Mouse (Mus musculus): ENCODE data around the gene Zswim9. TPM values are rescaled to one million over a fixed set of nuclear protein-coding genes. Genes with fewer than 3 reads are reported as not detected.

Gene Zswim9
- polyA plus RNA-seq, 1 experiment from 2014 or later: 9.3 TPM

GRCm38 (mm10) chr7:13263851-13264250, 14.7 kb downstream of the Zswim9 start:
- Histone ChIP-seq H3K27me3 (no peaks in the 10 kb centered on the region), H3K4me1 (no peaks in the 10 kb centered on the region), H3K4me2 (no peak overlapping the region), H3K27ac (no peak overlapping the region), H3K9ac (no peak overlapping the region), H3K36me3 (no peaks in the 10 kb centered on the region), H3K9me3 (no peaks in the 10 kb centered on the region), H3K4me3 (no peak overlapping the region)
- ATAC-seq (ENCODE audit: insufficient number of reproducible peaks, low FRiP score, low TSS enrichment, low read depth): no peak
- 87% methylated on average over 5 of the region's 5 CpGs for WGBS

DNA sequence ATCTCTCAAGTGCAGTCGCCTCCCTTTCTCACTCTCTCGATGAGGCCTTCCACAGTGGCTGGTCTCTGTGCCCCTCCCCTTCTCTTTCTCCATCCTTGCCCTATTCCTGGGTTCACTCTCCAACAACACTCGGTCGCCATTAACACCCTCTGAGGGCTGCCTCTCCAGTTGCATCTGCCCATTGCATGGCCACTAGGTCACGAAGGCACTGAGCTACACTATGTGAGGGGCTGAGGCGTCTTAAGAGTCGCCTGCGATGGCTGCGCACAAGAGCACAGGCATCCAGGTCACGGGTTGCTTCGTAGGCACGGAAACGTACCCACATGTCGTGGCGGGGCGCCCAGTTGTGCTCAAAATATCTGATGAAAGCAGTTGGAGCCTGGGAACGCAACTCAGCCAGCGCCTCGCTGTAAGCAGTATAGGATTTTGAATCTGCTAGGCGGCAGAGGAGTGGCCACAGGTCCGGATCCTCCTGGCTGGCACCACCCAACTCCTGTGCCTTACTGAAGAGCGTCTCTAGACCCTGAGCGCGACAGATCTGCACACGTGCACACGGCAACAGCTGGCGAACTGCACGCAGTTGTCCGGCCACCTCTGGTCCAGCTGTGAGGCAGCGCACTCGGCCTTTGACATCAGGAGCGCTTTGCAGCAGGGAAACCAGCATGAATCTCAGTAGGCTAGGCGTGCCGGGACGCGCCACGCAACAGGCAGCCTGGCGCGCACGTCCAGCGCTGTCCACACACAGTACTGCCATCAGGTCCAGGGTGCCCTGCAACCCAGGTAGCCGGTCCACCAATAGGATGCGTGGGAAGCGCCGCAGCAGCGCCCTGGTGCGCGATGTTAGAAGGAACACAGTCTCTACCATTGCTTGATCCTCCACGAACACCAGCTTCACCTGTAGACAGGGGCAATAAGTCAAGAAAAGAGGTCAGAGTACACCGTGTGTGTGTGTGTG, 17.5 kb downstream of the Zswim9 start:
- Histone ChIP-seq H3K27me3 (no peaks in the 10 kb centered on the region), H3K27ac (no peak overlapping the region), H3K9me3 (no peaks in the 10 kb centered on the region), H3K4me2 (no peak overlapping the region), H3K36me3 (no peaks in the 10 kb centered on the region), H3K9ac (no peak overlapping the region), H3K4me1 (no peaks in the 10 kb centered on the region), H3K4me3 (no peak overlapping the region)
- 54% methylated on average over 50 of the region's 50 CpGs for WGBS
- ATAC-seq (ENCODE audit: insufficient number of reproducible peaks, low FRiP score, low TSS enrichment, low read depth): no peak

DNA sequence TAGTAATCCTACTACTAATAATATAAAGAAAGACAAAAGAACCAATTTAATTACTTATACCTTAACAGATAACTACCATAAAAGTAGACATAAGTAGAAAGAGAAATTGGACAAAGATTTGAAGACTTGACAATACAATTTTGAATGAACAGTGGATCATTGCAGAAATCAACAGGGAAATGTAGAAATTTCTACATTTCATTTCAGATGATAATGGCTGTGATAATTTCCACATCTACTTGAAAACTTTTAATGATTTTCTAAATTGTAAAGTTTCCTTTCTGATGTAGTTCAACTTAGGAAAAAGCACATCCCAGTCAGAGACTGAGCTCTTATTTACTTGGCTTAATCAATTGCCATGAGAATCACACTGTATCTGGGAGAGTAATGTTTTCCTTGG, 65.8 kb downstream of the Zswim9 start, which contains the start of gene Vmn1r89:
Gene Vmn1r89, plus strand, starts transcription at position 301 of the 400 bp plus-strand sequence.
- Histone ChIP-seq H3K27me3 (no peaks in the 10 kb centered on the region), H3K9me3 (no peaks in the 10 kb centered on the region), H3K27ac (no peak within 1 kb of the TSS), H3K4me1 (no peaks in the 10 kb centered on the region), H3K4me2 (no peak within 1 kb of the TSS), H3K36me3 (no peaks in the 10 kb centered on the region), H3K9ac (no peak within 1 kb of the TSS), H3K4me3 (no peak within 1 kb of the TSS)
- ATAC-seq (ENCODE audit: insufficient number of reproducible peaks, low FRiP score, low TSS enrichment, low read depth): no peak

Other genes starting within 250 kb of the Zswim9 start
- gene Chmp2a, start 243.9 kb downstream of the Zswim9 start, polyA plus RNA-seq (2015; fragmentation: Nextera tagmentation; extraction: Ambion mirVana): 179 and 185 TPM in 2 replicates
- gene Ube2m, start 240.4 kb downstream of the Zswim9 start, polyA plus RNA-seq (2015; fragmentation: Nextera tagmentation; extraction: Ambion mirVana): 102 and 104 TPM in 2 replicates
- 2.5 and 3.7 TPM in 2 replicates for gene Mzf1, start 224.0 kb downstream of the Zswim9 start, polyA plus RNA-seq (2015; fragmentation: Nextera tagmentation; extraction: Ambion mirVana)
- 0.04 TPM in 1 of 2 replicates, not detected in the other for gene Vmn1r85, start 183.5 kb downstream of the Zswim9 start, polyA plus RNA-seq (2015; fragmentation: Nextera tagmentation; extraction: Ambion mirVana)
- gene Vmn1r86, start 158.8 kb downstream of the Zswim9 start, polyA plus RNA-seq (2015; fragmentation: Nextera tagmentation; extraction: Ambion mirVana): not detected in 2 replicates
- gene Vmn1r87, start 138.6 kb downstream of the Zswim9 start, polyA plus RNA-seq (2015; fragmentation: Nextera tagmentation; extraction: Ambion mirVana): not detected in 2 replicates
- not detected in 2 replicates for gene Vmn1r88, start 119.2 kb downstream of the Zswim9 start, polyA plus RNA-seq (2015; fragmentation: Nextera tagmentation; extraction: Ambion mirVana)
- not detected in 2 replicates for gene Vmn1r89, start 65.7 kb downstream of the Zswim9 start, polyA plus RNA-seq (2015; fragmentation: Nextera tagmentation; extraction: Ambion mirVana)
- gene Lig1, start 1.4 kb downstream of the Zswim9 start, polyA plus RNA-seq (2015; fragmentation: Nextera tagmentation; extraction: Ambion mirVana): 83.4 and 85.3 TPM in 2 replicates
- 0.90 and 1.0 TPM in 2 replicates for gene Pla2g4c, start 45.9 kb upstream of the Zswim9 start, polyA plus RNA-seq (2015; fragmentation: Nextera tagmentation; extraction: Ambion mirVana)
- gene Cabp5, start 119.4 kb upstream of the Zswim9 start, polyA plus RNA-seq (2015; fragmentation: Nextera tagmentation; extraction: Ambion mirVana): not detected in 2 replicates
- gene Bsph1, start 172.1 kb upstream of the Zswim9 start, polyA plus RNA-seq (2015; fragmentation: Nextera tagmentation; extraction: Ambion mirVana): not detected in 2 replicates

Measured in limb, embryonic 15.5 days (tissue).